Mouse (Mus musculus) hindbrain, embryonic 12.5 days (tissue): ENCODE data around the gene Exosc9. TPM values are rescaled to one million over a fixed set of nuclear protein-coding genes. Genes with fewer than 3 reads are reported as not detected.
"Not testable (repeated sequence)": the region's sequence is repeated elsewhere in the genome, so short reads cannot be mapped to it uniquely, and the experiment has no call there.

ENCODE experiments used
- ATAC-seq: fragments of 200-750 bp; cut with Nextera tagmentation; 2 replicates; pipeline ENCODE4 v1.8.0; 2017; ENCODE audit warnings: moderate TSS enrichment; ENCODE audit not compliant: low FRiP score
- H3K27ac ChIP-seq: fragments of 300-500 bp; sonication (generic); 2 replicates; pipeline ENCODE4 v1.5.1; 2016; ENCODE audit warnings: mild to moderate bottlenecking
- H3K27me3 ChIP-seq: fragments of 300-500 bp; sonication (generic); 2 replicates; pipeline ENCODE4 v1.6.1; 2016; ENCODE audit warnings: mild to moderate bottlenecking
- H3K36me3 ChIP-seq: fragments of 300-500 bp; sonication (generic); 2 replicates; pipeline ENCODE4 v1.6.1; 2016; ENCODE audit warnings: mild to moderate bottlenecking
- H3K4me1 ChIP-seq: fragments of 300-500 bp; sonication (generic); 2 replicates; pipeline ENCODE4 v1.6.1; 2016
- H3K4me2 ChIP-seq: fragments of 300-500 bp; sonication (generic); replicated peaks from 2 replicates; pipeline ENCODE4 v1.6.1; 2016; ENCODE audit warnings: mild to moderate bottlenecking
- H3K4me3 ChIP-seq: fragments of 300-500 bp; sonication (generic); 2 replicates; pipeline ENCODE4 v1.5.1; 2016; ENCODE audit warnings: mild to moderate bottlenecking
- H3K9ac ChIP-seq: fragments of 300-500 bp; sonication (generic); 2 replicates; pipeline ENCODE4 v1.6.1; 2016; ENCODE audit warnings: mild to moderate bottlenecking, moderate library complexity
- H3K9me3 ChIP-seq: fragments of 300-500 bp; sonication (generic); replicated peaks from 2 replicates; pipeline ENCODE4 v1.6.1; 2016; ENCODE audit warnings: mild to moderate bottlenecking
- WGBS: fragments of 180-500 bp; shearing (Covaris S2); methylation state at CpG from one replicate; pipeline ENCODE4 v1.1.7; 2016; 5-methylcytosine and 5-hydroxymethylcytosine counted together
- polyA plus RNA-seq: library from polyadenylated mRNA; unstranded; fragments of >200 nt; fragmentation: Nextera tagmentation; extraction: Ambion mirVana; gene quantifications from 2 replicates; pipeline ENCODE4 v1.2.1, GENCODE M21; 2016

Gene Exosc9
- polyA plus RNA-seq, 1 experiment from 2014 or later = 82.6 TPM

DNA sequence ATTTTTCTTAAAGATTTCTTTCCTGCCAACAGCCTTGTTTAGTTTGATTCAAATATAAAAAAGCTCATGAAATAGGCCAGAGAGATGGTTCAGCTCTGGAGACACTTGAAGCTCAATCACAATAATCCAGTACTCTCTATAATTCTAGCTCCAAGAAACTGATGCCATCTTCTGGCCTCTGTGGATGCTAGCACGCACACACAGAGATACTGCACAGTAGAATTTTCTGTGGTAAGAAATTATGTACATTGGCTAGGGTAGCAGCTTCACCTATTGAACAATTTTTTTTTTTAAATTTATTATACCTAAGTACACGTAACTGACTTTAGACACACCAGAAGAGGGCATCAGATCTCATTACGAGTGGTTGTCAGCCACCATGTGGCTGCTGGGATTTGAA, 11.3 kb downstream of the Exosc9 start:
- H3K9me3 ChIP-seq = no peaks in the 10 kb centered on the region
- no peak overlapping the region for H3K9ac ChIP-seq
- no peak for ATAC-seq
- 91% methylated on average over 3 of the region's 3 CpGs for WGBS
- H3K36me3 ChIP-seq = peaks cover 86% of the 10 kb centered on the region
- no peaks in the 10 kb centered on the region for H3K27me3 ChIP-seq
- no peak overlapping the region for H3K27ac ChIP-seq
- H3K4me2 ChIP-seq = no peak overlapping the region
- H3K4me1 ChIP-seq = no peaks in the 10 kb centered on the region
- H3K4me3 ChIP-seq = no peak overlapping the region

DNA sequence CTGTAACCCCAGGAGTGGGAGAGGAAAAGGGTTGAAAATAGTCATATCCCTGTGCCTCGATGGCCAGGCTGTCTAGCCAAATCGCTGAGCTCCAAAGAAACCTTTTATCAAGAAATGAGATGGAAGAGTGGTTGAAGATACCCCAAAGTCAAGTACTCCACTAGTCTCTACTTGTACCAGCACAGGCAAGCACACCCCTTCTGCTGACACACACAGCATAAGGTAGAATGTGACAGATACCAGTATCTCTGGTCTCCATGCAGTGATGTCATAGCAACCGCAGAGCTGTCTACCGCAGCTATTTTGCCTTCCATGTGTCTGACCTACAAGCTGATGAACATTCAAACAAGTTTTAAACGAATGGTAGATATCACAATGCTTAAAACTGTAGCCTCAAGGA, 17.4 kb downstream of the Exosc9 start:
- H3K4me3 ChIP-seq = peak overlapping the region; percentile 79
- H3K4me2 ChIP-seq = peak overlapping the region; percentile 98
- H3K27me3 ChIP-seq = no peaks in the 10 kb centered on the region
- peaks cover 46% of the 10 kb centered on the region for H3K36me3 ChIP-seq
- H3K4me1 ChIP-seq = peaks cover 23% of the 10 kb centered on the region
- H3K27ac ChIP-seq = no peak overlapping the region
- H3K9ac ChIP-seq = peak overlapping the region; percentile 71
- no peaks in the 10 kb centered on the region for H3K9me3 ChIP-seq
- 92% methylated on average over 5 of the region's 5 CpGs for WGBS
- ATAC-seq = no peak

DNA sequence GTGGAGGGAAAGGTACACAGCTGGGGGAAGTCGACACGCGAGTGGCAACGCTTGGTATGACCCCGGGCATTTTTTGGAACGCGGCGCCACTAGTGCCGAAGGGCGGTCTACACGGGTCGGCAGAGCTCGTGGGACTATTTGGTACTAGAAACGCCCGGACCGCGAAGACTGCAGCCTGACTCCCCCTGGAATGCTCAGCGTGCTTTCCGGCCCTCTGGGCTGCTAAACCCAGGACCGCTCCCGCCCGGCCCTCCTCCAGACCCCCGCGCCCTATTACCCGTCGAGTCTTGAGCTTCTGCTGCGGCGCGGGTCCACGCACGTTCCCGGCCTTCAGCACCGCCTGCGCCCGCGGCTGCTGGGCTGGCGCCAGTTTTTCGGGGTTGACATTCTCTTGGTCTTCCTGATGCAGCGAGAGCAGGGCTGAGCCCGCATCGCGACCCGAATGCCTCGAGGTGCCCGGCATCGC, 19.0 kb downstream of the Exosc9 start:
- Histone ChIP-seq H3K9ac (peak overlapping the region; percentile 71), H3K4me1 (peaks cover 23% of the 10 kb centered on the region), H3K36me3 (peaks cover 34% of the 10 kb centered on the region), H3K27ac (no peak overlapping the region), H3K9me3 (no peaks in the 10 kb centered on the region), H3K27me3 (no peaks in the 10 kb centered on the region), H3K4me2 (peak overlapping the region; percentile 98), H3K4me3 (peak overlapping the region; percentile 79)
- under 1% methylated on average over 46 of the region's 46 CpGs for WGBS
- no peak; the same call in 1 of the 2 replicates for ATAC-seq

DNA sequence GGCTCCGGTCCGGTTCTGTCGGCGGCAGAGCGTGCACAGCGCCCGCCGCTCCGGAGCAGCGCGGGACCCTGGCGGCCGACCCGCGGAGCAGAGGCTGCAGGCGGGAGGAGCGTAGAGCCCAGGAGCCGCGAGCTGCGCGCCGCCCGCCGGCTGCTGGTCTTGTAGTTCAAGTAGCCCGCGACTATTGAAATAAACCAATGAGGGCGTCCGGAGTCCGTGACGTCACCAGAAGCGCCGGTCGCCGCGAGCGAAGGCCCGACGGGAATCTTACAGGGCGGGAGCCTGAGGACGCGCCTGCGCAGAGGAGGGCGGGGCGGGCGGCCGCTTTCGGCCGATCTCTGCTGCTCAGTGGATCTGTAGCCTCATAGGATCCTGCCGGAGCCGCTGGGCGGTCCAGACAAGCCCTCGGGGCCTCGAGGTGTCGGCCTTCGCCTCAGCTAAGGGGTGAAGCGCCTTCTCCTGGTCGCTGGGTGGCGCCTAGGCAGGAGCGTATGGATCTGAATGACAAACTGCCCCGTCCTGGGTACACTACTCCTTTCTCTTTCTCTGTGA, 19.5 kb downstream of the Exosc9 start, which contains the start of gene Ccna2:
Ccna2 (minus strand) TSS at position 324 of the 552 bp plus-strand sequence.
- peak within 1 kb of the TSS; percentile 71 for H3K9ac ChIP-seq
- peak within 1 kb of the TSS; percentile 82 for H3K27ac ChIP-seq
- peak within 1 kb of the TSS; percentile 98 for H3K4me2 ChIP-seq
- peaks cover 29% of the 10 kb centered on the region for H3K36me3 ChIP-seq
- H3K27me3 ChIP-seq = no peaks in the 10 kb centered on the region
- no peaks in the 10 kb centered on the region for H3K9me3 ChIP-seq
- peaks cover 23% of the 10 kb centered on the region for H3K4me1 ChIP-seq
- WGBS = under 1% methylated on average over 60 of the region's 60 CpGs
- ATAC-seq = peak; percentile 100
- peak within 1 kb of the TSS; percentile 79 for H3K4me3 ChIP-seq

DNA sequence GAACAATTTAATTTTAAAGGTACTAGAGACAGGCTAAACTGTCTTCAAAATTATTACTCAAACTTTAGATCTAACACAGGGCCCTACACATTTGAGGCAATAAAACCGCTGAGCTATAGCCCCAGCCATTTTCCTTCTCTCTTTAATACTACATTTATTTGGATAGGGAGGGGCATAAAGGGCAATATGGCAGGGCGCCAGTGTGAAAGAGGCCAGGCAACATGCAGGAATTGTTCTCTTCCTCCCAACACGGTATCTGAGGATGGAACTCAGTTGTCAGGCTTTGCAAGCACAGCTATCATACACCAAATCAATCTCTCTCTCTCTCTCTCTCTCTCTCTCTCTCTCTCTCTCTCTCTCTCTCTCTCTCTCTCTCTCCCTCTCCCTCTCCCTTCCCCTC, 46.4 kb downstream of the Exosc9 start:
- Histone ChIP-seq H3K4me2 (no peak overlapping the region), H3K9me3 (no peaks in the 10 kb centered on the region), H3K27me3 (no peaks in the 10 kb centered on the region), H3K36me3 (peaks cover 9% of the 10 kb centered on the region), H3K27ac (no peak overlapping the region), H3K4me3 (no peak overlapping the region), H3K4me1 (no peaks in the 10 kb centered on the region), H3K9ac (no peak overlapping the region)
- 91% methylated on average over 3 of the region's 3 CpGs for WGBS
- no peak for ATAC-seq

DNA sequence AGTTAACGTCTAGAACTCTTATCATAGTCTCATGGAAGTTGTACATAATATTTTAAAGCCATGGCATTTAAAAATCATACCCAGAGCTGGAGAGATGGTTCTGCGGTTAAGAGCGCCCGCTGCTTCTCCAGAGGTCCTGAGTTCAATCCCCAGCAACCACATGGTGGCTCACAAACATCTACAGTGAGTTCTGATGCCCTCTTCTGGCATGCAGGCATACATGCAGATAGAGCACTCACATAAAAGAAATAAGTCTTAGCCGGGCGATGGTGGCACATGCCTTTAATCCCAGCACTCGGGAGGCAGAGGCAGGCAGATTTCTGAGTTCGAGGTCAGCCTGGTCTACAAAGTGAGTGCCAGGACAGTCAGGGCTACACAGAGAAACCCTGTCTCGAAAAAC, 47.4 kb downstream of the Exosc9 start:
- not testable (repeated sequence) for ATAC-seq, H3K36me3 ChIP-seq, H3K27ac ChIP-seq, H3K27me3 ChIP-seq, H3K4me1 ChIP-seq, H3K9me3 ChIP-seq, H3K9ac ChIP-seq, H3K4me2 ChIP-seq, H3K4me3 ChIP-seq
- 89% methylated on average over 9 of the region's 9 CpGs for WGBS

DNA sequence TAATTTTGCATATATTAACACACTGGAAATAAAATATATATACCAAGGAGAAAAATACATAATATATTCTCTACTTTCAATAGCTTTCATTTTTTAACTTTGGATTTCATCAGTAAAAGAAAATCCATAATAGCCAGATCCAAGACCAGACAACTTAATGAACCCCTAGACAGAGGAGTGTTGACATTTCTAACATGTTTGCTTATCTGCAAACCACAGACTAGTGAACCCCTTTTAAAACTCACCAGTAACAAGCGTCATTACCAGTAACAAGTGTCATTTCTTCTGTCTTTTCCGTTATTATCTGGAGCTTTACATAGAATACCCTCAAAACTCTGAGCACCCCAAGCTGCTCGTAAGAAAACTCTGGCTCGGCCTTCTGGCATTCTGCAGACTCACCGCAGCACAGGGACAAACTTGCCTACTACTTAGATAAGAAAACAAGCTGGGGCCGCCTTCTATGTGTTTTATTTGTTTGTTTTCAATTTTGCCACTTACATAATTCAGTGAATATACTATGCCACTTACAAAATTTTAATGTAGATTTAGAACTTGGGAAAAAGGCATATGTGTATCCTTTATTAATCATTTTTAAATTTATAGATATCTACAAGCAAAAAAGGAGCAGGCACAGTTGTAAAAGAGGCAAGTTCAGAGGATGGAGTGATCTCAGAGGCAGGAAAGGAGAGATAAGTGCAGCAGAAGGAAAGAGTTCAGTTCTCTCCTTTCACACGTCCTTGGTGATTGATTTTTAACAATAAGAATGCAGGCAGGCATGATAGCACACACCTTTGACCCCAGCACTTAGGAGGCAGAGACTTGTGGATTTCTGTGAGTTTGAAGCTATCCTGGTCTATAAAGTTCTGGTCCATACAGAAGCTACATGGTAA, 53.7 kb downstream of the Exosc9 start:
- no peak overlapping the region for H3K9ac ChIP-seq
- no peak overlapping the region for H3K4me3 ChIP-seq
- no peaks in the 10 kb centered on the region for H3K9me3 ChIP-seq
- no peaks in the 10 kb centered on the region for H3K4me1 ChIP-seq
- peaks cover 8% of the 10 kb centered on the region for H3K36me3 ChIP-seq
- ATAC-seq = no peak
- no peak overlapping the region for H3K27ac ChIP-seq
- H3K4me2 ChIP-seq = no peak overlapping the region
- H3K27me3 ChIP-seq = no peaks in the 10 kb centered on the region
- 82% methylated on average over 7 of the region's 7 CpGs for WGBS

DNA sequence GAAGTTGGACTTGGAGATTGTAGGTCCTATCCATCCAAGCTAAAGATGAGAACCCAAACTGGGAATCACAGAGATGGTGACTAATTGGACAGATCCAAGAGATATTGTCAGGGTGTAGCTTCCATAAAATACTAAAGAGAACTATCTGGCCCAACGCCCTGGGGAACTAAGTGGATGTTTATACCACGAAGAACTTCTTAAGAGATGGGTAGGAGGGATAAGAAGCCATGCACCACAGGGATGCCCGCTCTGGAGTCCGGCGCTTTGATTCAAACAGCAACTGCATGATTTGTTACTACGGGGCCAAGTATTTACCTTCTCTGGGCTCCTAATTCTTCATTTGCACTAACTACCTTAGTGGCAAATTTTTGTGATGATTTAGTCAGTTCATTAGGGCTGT, 60.3 kb downstream of the Exosc9 start:
- 1% methylated on average over 6 of the region's 6 CpGs for WGBS
- Histone ChIP-seq H3K4me3 (peak overlapping the region; percentile 72), H3K4me1 (peaks cover 5% of the 10 kb centered on the region), H3K36me3 (no peaks in the 10 kb centered on the region), H3K27me3 (no peaks in the 10 kb centered on the region), H3K27ac (no peak overlapping the region), H3K9me3 (no peaks in the 10 kb centered on the region), H3K4me2 (peak overlapping the region; percentile 60), H3K9ac (peak overlapping the region; percentile 78)
- ATAC-seq = peak; percentile 60

DNA sequence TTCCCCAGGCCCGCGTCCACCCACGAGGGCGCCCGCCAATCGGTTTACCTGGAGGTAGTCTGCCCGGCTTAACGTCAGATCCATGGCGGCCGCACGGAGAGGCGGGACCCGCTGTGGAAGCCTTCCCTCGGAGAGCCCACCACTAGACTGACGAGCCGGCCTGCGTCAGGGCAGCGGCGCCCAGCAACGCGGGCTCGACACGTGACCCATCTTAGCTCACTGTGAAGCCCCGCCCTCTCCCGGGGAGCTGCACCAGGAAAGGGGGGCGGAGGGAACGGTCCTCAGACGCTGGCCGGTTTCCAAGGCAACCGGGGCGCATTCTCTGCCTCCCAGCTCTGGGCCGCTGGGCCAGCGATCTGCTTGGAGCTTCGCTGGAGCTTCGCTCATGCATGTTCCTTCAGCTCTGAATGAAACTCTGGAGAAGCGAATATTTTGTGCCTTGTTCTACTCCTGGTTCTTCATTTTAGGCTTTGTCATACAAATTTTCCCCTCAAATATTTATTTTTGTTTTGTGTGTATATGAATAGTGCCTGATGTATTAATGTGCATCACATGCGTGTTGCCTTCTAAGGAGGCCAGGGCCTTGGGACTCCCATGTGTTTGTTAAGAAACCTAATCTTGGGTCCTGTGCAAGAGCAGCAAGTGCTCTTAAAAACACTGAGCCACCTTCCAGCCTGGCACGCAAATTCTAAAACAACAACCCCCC, 60.9 kb downstream of the Exosc9 start, which contains the start of gene Bbs7:
Bbs7 (minus strand) TSS at position 276 of the 706 bp plus-strand sequence.
- WGBS = 6% methylated on average over 22 of the region's 38 CpGs
- peak within 1 kb of the TSS; percentile 60 for H3K4me2 ChIP-seq
- no peaks in the 10 kb centered on the region for H3K27me3 ChIP-seq
- no peaks in the 10 kb centered on the region for H3K9me3 ChIP-seq
- H3K27ac ChIP-seq = 0 out of 2 replicates have a peak within 1 kb of the TSS, but pooled peaks have one; percentile 40
- ATAC-seq = peak; percentile 100
- peak within 1 kb of the TSS; percentile 72 for H3K4me3 ChIP-seq
- peak within 1 kb of the TSS; percentile 78 for H3K9ac ChIP-seq
- no peaks in the 10 kb centered on the region for H3K36me3 ChIP-seq
- peaks cover 5% of the 10 kb centered on the region for H3K4me1 ChIP-seq

DNA sequence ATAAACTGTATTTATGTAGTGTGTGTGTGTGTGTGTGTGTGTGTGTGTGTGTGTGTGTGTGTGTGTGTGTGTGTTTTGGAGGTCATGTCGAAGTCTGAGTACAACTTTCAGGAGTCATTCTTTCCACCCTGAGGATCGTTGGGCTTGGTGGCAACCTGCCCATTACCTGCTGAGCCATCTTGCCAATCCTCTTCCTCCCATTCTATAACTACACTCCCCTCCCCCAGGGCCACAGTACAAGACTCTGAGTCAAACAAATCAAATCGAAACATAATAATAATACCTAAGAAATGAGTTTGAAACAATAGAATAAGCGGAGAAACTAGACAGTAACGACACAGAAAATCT, 61.5 kb downstream of the Exosc9 start:
- ATAC-seq = no peak
- no peak overlapping the region for H3K9ac ChIP-seq
- H3K4me3 ChIP-seq = no peak overlapping the region
- H3K9me3 ChIP-seq = no peaks in the 10 kb centered on the region
- no peak overlapping the region for H3K27ac ChIP-seq
- peak overlapping the region; percentile 60 for H3K4me2 ChIP-seq
- H3K4me1 ChIP-seq = peaks cover 5% of the 10 kb centered on the region
- WGBS = 71% methylated on average over 5 of the region's 5 CpGs
- no peaks in the 10 kb centered on the region for H3K27me3 ChIP-seq
- no peaks in the 10 kb centered on the region for H3K36me3 ChIP-seq
